Mouse (Mus musculus) testis, adult 2 months (tissue): ENCODE results near the gene Twistnb. TPM values are rescaled to one million over a fixed set of nuclear protein-coding genes. Genes with fewer than 3 reads are reported as not detected.

Experiments
- H3K27ac ChIP-seq: fragments of 200-500 bp; 2 replicates; pipeline ENCODE4 v1.5.1; 2012; ENCODE audit warnings: low read depth, low read length; ENCODE audit not compliant: control insufficient read depth, insufficient read depth
- H3K27me3 ChIP-seq: fragments of 200-500 bp; 2 replicates; pipeline ENCODE4 v1.6.1; 2012; ENCODE audit warnings: mild to moderate bottlenecking, low read length, moderate library complexity; ENCODE audit not compliant: control insufficient read depth, insufficient read depth
- H3K36me3 ChIP-seq: fragments of 200-500 bp; 2 replicates; pipeline ENCODE4 v1.6.1; 2012; ENCODE audit warnings: mild to moderate bottlenecking, low read length; ENCODE audit not compliant: control insufficient read depth, insufficient read depth
- H3K4me1 ChIP-seq: fragments of 200-500 bp; 2 replicates; pipeline ENCODE4 v1.6.1; 2012; ENCODE audit warnings: low read length; ENCODE audit not compliant: control insufficient read depth, insufficient read depth
- H3K4me3 ChIP-seq: fragments of 200-500 bp; 2 replicates; pipeline ENCODE4 v1.5.1; 2012; ENCODE audit warnings: low read depth, mild to moderate bottlenecking, low read length, moderate library complexity, mixed read lengths; ENCODE audit not compliant: control insufficient read depth
- CTCF ChIP-seq: fragments of 200-500 bp; IDR thresholded peaks from 2 replicates; pipeline ENCODE4 v1.5.1; 2012; ENCODE audit warnings: low read depth, mild to moderate bottlenecking, inconsistent platforms, low read length, moderate library complexity; ENCODE audit not compliant: control insufficient read depth, insufficient read depth, insufficient replicate concordance
- POLR2A ChIP-seq: fragments of 200-500 bp; IDR thresholded peaks from 2 replicates; pipeline ENCODE4 v1.6.1; 2012; ENCODE audit warnings: low read depth, mild to moderate bottlenecking, inconsistent platforms, low read length, moderate library complexity; ENCODE audit not compliant: control insufficient read depth
- polyA plus RNA-seq: library from polyadenylated mRNA; depleted of rRNA; stranded (reverse); fragments of >200 nt; gene quantifications from 2 replicates; pipeline ENCODE4 v1.2.3, GENCODE M21; 2012; rRNA removed

The Twistnb gene
- polyA plus RNA-seq, 1 experiment = 2.5 TPM

DNA sequence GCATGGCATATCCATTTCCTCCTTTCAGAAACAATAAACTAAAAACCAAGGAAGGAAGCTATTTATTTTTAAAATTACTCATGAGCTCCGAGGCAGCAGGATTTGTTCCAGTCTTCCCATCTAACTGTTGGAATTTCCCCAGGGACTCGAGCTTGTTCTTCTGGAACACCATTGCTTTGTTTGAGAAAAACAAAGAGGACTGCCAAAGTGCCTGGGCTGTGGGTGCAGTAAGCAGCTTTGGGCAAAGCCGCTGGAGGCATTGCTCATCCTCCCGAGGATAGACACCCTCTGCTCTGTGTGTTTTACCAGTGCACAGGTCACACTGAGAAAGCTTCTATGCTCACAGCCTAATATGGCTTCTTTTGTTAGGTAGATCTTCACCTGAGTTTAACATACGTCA lies 26.8 kb downstream of the Twistnb start:
- Histone ChIP-seq H3K4me3 (no peak overlapping the region), H3K27me3 (no peaks in the 10 kb centered on the region), H3K36me3 (no peaks in the 10 kb centered on the region), H3K4me1 (peaks cover 5% of the 10 kb centered on the region), H3K27ac (no peak overlapping the region)
- TF ChIP-seq CTCF (no peak), POLR2A (no peak)

DNA sequence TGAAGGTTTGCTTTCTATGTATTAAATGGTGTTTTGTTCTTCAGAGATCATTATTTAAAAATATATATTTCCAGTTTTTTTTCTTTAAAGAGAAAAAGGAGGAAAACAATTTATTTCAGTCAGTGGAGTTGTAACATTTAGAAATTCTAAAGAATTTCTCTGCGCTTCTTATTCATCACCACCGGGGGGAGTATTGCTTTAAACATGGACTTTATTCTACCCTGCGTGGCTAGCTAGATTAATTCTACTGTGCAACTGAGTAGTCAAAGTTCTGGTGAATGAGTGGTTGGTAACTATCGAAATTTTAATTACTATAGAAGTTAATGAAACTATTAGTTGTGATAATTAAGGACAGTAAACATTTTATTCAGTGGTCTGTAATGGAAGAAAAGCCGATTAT lies 51.5 kb downstream of the Twistnb start:
- Histone ChIP-seq H3K27me3 (no peaks in the 10 kb centered on the region), H3K36me3 (no peaks in the 10 kb centered on the region), H3K4me3 (no peak overlapping the region), H3K4me1 (no peaks in the 10 kb centered on the region), H3K27ac (no peak overlapping the region)
- no peak for TF ChIP-seq CTCF
- no peak for TF ChIP-seq POLR2A

DNA sequence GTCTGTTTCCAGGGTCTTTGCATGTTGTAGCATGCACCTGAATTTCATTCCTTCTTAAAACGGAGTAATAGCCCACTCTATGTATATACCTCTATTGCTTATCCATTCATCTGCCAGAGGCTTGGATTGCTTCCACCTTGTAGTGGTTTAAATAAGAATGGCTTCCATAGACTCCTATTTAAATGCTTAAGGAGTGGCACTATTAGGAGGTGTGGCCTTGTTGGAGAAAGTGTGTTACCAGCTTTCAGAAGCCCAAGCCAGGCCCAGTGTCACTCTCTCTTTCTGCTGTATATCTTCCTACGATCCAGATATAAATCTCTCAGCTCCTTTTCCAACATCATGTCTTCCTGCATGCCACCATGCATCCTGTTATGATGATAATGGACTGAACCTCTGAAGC lies 53.5 kb downstream of the Twistnb start:
- Histone ChIP-seq H3K27me3 (no peaks in the 10 kb centered on the region), H3K36me3 (no peaks in the 10 kb centered on the region), H3K4me1 (no peaks in the 10 kb centered on the region), H3K4me3 (no peak overlapping the region), H3K27ac (no peak overlapping the region)
- no peak for TF ChIP-seq POLR2A
- TF ChIP-seq CTCF = no peak

Other genes starting within 250 kb of the Twistnb start
- gene Efcab10, start 34.8 kb upstream of the Twistnb start, polyA plus RNA-seq = 107 and 130 TPM in 2 replicates